Mouse (Mus musculus) gastrocnemius, postnatal 36 days (tissue): ENCODE data around the gene Simc1. TPM values are rescaled to one million over a fixed set of nuclear protein-coding genes. Genes with fewer than 3 reads are reported as not detected.

Source experiments
- DNase-seq, 2 experiments: peaks; one replicate each; pipeline ENCODE4 v3.0.0; 2022
- intact Hi-C: fragments of 180-260 bp; cut with DNase I; formaldehyde crosslinking; loops from one replicate; pipeline ENCODE4 v1.15.1; 2025
- microRNA-seq, 2 experiments: library from miRNA; unstranded; fragments of <30 nt; microRNA quantifications; one replicate each; pipeline ENCODE4 v1.2.0; 2021
- total RNA-seq, 2 experiments: library from RNA; stranded (reverse); gene quantifications; 2 replicates each; pipeline ENCODE4 v1.2.3; 2021

Simc1 gene
- total RNA-seq, 2 experiments from 2014 or later = 1.6 to 3.4 TPM

DNA sequence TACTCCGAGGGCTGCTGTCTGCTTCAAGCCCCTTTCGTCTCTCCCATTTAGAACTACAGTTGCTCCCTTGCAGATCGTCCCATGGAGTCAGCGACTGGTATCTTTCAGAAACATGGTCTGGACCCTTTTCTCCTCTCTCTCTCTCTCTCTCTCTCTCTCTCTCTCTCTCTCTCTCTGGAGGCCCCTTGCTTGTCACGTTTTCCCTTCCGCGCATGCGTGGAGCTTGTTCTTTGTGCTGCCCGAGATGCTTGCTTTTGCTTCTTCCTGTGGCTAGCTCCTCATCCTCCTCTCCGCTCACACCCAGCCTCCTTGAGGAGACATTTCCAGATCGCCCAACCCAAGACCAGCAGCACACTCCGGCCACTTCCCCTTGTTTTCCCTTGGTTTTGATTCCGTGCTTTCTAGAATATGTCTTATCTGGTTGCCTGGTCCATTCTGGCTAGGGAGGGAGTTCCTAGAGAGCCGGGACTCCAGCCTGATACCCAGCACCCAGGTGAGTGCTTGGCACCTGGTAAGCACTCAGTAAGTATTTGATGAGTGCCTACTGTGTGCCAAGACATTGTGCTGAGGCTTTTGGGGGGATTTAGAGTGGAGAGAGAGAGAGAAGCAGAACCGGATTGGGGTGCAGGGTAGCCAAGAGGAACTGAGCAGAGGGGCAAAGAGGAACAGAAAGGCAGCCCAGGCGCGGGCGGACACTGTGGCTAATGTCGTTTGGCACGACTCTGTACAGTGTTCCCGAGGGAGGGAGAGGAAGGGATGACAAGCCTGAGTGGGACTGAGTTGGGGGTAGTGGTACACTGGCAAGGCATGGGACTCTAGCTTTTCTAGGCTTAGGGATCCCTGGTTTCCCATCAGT is 74.3 kb downstream of the Simc1 start:
- intact Hi-C loops = no loop called here
- no peak for DNase-seq

GRCm38 (mm10) chr13:54581385-54581784 is 77.8 kb downstream of the Simc1 start:
- intact Hi-C loops = no loop called here
- no peak for DNase-seq

DNA sequence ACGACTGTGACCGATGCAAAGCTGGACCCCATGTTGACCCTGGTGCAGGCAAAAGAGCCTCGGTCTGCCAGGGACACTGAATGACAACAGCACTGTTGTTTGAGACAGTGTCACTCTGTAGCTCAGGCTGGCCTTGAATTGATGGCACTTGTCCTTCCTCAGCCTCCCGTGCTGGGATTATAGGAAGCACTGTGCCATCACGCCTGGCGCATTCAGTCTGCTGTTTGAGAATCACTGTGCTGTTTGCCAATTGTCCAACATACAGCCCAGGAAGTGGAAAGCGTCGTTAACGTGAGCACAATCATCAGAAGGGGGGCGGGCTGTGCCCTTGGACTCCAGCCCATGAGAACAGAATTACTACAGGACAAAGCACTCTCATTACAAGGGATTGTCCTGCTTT is 78.5 kb downstream of the Simc1 start:
- intact Hi-C loops = no loop called here
- DNase-seq = no peak

DNA sequence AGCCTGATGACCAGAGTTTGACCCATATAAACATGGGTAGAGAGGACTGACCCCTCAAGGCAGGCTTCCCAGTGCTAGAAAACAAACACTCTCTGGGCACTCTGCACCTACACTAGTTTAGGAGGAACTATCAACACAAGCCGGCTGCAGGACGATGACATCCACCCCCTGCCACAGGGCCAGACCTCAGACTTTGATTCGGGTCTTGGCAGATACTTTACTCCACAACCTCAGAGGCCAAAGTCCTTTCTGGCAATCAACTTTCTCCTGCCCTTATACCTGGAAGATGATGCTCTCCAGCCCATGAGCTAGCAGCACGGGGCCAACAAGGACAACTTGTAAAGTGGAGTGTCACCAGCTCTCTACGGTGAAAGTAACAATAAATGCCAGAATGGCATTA is 79.3 kb downstream of the Simc1 start:
- no peak for DNase-seq
- intact Hi-C loops = no loop called here

DNA sequence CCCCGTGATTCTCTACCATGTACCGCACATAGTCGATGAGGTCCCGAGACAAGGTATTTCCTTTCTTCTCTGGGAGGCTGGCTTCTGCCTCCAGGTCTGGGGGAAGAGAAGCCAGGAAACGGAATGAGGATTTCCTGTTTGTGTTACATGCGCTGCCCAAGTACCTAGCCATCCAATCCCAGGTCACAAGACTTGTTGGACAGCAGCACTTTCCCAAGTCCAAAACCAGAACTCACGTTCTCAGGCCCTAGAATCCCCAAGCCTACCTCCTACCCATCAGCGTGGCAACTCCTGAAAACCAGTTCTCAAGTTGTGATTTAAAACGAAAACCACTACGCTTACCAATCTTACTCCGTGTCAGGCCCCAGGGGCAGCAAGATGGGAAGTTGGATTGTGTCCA is 82.3 kb downstream of the Simc1 start:
- no peak for DNase-seq
- intact Hi-C loops = no loop called here

DNA sequence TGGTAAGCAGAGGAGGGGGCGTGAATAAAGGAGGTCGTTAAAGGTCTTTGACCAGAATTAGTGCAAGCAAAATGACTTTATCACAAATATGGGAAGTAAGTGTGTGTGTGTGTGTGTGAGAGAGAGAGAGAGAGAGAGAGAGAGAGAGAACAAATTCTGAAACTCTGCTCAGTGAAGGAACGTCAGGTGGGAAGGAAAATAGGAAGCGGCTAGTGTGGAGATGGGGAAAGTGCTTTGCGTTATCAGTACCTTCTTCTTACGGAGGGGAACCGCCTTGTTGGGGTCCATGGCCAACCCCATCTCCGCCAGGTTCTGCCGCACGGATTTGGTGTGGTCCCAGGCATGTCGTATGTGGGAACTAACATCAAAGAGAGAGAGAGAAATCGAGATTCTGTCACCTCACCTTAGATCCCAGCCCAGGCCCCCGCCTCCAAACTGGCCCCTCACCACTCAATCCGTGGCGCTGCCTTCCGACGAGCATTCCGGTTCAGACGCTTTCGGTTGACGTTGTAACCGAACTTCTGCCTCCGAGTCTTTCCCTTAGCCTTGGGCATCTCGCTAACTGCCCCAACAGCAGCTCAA is 85.9 kb downstream of the Simc1 start:
- DNase-seq = no peak
- intact Hi-C loops = no loop called here

DNA sequence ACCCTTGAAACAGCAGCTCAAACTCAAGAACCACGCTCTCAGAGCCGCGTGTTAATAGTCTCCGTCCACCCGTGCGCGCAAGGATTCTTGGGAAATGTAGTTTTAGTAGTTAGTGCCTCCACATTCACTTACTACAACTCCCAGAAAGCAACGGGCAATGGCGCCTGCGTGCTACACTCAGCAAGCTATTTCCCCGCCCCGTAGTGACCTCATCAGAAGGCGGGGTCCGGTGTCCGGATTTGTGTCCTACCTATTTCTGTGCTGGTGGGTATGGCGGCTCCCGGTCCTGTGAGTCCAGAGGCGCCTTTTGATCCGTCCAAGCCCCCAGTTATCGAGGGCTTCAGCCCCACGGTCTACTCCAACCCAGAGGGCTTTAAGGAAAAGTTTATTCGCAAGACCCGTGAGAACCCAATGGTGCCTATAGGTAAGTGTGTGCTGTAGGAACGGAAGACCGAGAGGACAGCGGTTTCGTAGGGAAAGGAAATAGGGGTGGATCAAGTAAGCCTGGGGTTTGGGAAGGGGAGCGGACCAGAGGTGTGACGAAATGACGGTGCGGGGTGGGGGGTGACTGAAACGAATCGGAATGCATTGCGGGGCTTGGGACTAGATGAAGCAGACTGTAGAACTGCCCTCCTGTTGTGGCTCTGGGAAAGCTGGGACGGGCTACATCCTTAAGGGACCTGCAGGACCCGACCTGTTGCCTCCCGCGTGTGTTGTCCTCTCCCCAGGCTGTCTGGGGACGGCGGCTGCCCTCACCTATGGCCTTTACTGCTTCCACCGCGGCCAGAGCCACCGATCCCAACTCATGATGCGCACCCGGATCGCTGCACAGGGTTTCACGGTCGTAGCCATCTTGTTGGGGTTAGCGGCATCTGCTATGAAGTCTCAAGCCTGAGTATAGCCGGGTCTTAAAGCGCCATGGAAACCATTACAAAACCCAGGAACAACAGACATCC is 86.7 kb downstream of the Simc1 start, which contains the start of the genes Nop16 and Higd2a:
Nop16 (minus strand) TSS at position 95 of the 956 bp plus-strand sequence.
Higd2a (plus strand) TSS at position 212 of the 956 bp plus-strand sequence.
- intact Hi-C loops = loop anchor here (2.0 kb wide), 1 partner anchor 31 kb away; the partner anchor contains the start of gene Faf2
- DNase-seq = peak; percentile 94 to 95

GRCm38 (mm10) chr13:54591776-54592356 is 88.3 kb downstream of the Simc1 start:
- no peak for DNase-seq
- intact Hi-C loops = loop anchor here (2.0 kb wide), 1 partner anchor 29 kb away; the partner anchor contains the start of gene Faf2

DNA sequence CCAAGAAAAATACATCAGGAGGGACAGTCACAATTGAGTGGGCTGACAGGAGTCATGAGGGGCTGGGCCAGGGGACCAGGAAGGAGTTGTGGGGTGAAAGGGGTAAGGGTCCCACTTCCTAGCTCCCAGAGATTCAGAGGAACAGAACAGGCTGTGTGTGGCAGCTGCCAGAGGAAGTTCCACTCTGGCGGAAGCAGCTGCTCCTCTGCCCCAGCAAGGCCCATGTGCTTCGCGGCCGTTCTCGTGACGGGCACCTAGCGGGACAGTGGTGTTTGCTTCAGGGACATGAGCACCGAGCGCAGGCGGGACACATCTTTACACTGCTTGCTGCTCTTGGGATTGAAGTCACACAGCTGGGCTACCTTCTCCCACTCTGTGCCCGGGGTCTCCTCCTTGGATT is 90.0 kb downstream of the Simc1 start:
- intact Hi-C loops = no loop called here
- DNase-seq = no peak

- no peak for DNase-seq
- intact Hi-C loops = no loop called here
Measured at GRCm38 (mm10) chr13:54596107-54596690, 92.6 kb downstream of the Simc1 start.

DNA sequence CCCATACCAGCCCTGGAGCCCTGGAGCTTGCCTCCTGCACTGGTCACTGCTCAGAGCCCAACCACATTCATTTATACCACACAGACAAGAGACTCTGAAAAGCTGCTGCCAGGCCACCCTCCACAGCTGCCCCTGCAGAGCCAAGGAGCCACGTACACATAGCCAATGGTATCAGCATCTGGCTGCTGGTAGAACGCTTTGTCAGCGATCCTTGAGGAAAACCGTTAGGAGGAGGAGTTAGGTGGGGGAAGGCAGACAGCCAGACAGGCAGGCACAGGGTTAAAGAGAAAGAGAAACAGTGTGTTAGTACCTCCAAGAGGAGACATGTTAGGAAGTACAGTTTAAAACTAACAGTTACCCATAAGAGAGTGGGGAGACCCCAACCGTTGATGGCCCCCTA is 93.3 kb downstream of the Simc1 start:
- intact Hi-C loops = no loop called here
- DNase-seq = no peak

DNA sequence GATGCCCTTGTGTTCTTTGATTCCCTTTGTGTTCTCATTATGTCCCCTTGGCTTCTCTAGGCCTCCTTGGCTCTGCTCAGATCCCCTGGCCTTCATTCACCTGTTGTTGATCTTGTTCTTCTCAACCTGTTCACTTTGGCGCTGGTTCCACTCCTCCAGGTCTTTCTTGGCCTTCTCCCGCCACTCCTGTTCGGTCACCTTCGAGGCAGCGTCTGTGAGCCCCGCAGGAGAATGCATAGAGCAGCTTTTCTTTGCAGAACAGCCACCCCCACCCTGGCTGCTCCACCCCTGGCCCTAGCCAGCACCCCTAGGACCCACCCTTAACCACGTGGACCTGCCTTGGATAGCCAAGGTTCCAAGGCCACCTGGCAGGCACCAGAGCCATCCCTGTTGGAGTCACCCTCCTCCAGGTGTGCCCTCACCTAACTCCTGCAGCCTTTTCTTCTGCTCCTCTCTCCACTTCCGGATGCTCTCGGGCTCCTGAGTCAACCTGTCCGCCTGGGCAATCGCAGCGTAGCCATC is 95.1 kb downstream of the Simc1 start:
- DNase-seq = no peak
- intact Hi-C loops = no loop called here

Small RNAs within 50 kb of the gene (microRNA-seq; reads per million reads assigned to microRNA genes)
- gene Gm24195 = 0 reads per million in 2 experiments

Other genes with a start within 250 kb of the Simc1 start
- gene Cplx2, start 132.4 kb upstream of the Simc1 start, total RNA-seq = 1 to 10 TPM; 1.0 to 1.1 TPM
- gene Thoc3, start 34.9 kb upstream of the Simc1 start, total RNA-seq = 10 to 100 TPM; 12.9 to 13.7 TPM
- gene 4833439L19Rik, start 61.7 kb downstream of the Simc1 start, total RNA-seq = 100 to 1,000 TPM; 171 to 180 TPM
- 1 to 10 TPM; 2.5 to 3.0 TPM for gene Arl10, start 71.2 kb downstream of the Simc1 start, total RNA-seq
- 10 to 100 TPM; 17.7 to 17.9 TPM for gene Nop16, start 86.3 kb downstream of the Simc1 start, total RNA-seq
- gene Higd2a, start 86.4 kb downstream of the Simc1 start, total RNA-seq = 100 to 1,000 TPM; 145 to 149 TPM
- gene Cltb, start 107.6 kb downstream of the Simc1 start, total RNA-seq = 100 to 1,000 TPM; 132 to 139 TPM
- 10 to 100 TPM; 10.5 to 13.8 TPM for gene Faf2, start 118.0 kb downstream of the Simc1 start, total RNA-seq
- 10 to 100 TPM; 21.7 to 27.2 TPM for gene Rnf44, start 190.1 kb downstream of the Simc1 start, total RNA-seq
- gene Cdhr2, start 197.7 kb downstream of the Simc1 start, total RNA-seq = not detected
- not detected for gene Gprin1, start 246.1 kb downstream of the Simc1 start, total RNA-seq